Mouse (Mus musculus) megakaryocyte, embryonic 14.5 days (primary cell): Measurements from ENCODE around the gene Rbm28.

Experiments
- FLI1 ChIP-seq: IDR thresholded peaks from 2 replicates; pipeline ENCODE4 v1.6.1; 2012; ENCODE audit warnings: low read length, inconsistent platforms, mixed read lengths
- GATA1 ChIP-seq: IDR thresholded peaks from 3 replicates; pipeline ENCODE4 v1.6.1; 2012; ENCODE audit warnings: mixed read lengths, low read length, inconsistent platforms, borderline replicate concordance

GRCm38 (mm10) chr6:29201341-29201740 is 36.5 kb upstream of the Rbm28 start:
- TF ChIP-seq GATA1 (no peak), FLI1 (no peak)
